Mouse (Mus musculus) lung, postnatal 14 days (tissue): ENCODE results near the gene Smim22.

ENCODE experiments used
- DNase-seq: peaks from one replicate; pipeline ENCODE4 v3.0.0; 2021

Smim22 gene

DNA sequence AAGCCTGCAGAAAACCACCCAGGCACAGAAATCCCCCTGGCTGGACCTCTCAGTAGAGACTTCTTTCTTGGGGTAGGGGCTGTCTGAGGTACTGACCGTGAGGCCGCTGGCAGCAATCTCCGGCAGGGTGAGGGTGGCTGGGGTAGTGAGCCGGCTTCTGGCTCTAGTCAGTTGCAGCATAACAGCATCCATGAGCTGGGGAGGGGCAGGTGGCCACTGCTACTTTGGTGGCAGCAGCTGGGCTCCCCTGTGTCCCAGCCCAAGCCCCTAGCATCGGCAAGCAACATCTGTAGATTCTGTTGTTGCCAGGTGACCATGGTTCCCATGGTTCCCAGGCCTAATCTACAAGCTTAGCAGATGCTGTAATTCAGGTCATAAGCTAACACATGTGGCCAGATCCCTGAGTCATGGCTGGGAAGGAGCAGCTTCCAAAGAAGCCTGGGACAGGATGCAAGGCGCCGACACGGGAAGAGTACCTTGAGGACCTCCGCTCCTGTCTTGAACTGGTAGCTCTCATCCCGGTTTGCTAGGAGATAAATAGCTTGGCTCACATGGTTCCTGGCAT lies 3.4 kb downstream of the Smim22 start:
- no peak for DNase-seq

DNA sequence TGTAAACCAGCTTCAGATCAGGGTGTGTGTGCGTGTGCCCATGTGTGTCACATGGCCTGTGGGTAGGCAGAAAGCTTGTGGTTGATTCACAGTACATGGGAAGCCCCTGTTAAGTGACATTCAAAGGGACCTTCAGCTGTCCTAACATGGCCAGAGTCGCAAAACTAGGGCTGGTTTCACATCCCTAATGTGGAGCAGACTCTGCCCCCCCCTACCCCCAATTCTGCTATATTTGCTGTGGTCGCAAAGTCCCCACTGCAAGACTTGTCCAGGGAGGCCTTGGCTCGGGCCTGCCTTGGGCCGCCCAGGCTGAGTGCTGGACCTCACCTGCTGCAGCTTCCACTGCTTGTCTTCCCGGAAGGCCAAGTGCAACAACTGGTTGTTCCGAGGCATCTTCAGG lies 4.2 kb downstream of the Smim22 start:
- no peak for DNase-seq

DNA sequence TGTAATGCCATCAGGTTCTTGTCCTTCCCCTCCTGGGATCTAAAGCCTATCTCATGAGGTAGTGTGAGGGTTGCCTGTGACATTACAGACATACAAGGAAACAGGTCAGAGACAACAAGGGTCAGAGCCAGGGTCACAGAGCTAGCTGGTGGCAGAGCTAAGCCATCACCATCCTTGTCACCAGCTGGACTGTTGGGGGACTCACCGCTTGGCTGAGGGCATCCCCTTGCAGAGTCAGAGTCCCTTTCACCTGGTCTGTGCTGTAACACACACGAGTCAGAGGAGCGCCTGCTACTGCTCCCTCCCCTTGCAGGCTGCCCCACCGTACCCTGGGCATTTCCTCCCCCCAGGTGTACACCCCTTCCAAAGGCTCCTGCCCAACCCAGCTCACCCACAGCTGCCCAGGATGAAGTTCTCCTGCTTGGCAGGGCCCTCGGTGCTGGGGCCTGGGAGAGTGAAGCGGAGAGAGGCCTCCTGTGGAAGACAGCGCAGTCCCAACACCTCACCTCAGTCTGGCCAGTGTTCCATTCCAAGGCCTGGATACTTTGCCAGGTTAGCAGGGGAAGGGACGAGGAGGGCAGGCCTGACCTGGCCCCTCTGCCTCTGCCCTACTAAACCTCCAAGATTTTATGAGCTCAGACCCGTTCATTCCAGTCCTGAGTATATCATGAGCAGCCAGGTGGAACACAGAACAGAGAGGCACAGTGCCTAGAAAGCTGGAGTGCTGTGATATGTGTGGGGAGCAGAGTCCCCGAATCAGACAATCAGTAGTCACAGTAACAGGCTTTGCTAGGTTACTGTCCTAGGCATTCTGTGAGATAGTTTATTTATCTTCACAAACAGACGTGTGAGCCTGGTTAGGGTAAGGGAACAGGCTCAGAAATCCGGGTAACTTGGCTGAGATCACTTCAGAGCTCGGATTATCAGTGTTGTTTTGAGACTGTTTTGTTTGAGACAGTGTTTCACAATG lies 5.2 kb downstream of the Smim22 start:
- DNase-seq, result no peak

DNA sequence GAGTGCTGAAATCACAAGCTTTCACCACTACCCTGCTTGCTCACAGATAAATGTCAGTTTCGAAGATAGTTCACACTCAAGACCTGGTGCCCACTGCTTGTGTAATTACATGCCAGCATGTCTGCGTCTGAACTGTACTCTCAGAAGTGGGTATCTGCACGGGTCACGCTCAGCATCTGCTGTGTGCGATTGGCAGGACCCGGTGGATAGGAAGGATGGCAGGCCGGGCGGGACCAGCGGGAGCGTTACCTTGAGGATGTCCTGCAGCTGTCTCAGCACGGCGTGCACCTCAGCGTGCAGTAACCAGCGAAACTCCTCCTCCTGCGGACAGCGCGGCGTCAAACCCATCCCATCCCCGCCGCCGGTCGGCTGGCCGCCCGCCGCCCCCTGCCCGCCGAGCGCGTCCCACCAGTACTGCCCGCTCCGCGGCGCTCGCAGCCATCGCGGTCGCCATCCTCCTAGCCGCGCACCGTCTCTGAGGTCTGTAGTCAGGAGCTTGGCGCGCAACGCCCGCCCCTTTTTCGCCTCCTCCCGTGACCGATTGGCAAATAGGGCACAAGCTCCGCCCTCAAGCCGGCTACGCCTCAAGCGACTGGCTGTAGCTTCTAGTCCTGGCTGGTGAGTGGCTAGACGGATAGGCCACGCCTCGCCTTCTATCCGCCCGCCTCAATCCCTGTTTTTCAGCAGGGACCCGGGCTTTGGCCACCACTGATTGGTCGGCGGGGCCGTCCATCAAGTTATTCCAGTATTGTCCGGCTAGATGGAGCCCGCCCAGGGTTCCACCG lies 6.2 kb downstream of the Smim22 start, which contains the start of gene Rogdi:
TSS of gene Rogdi (minus strand) at position 500 of the 785 bp plus-strand sequence.
- peak; percentile 97 for DNase-seq

DNA sequence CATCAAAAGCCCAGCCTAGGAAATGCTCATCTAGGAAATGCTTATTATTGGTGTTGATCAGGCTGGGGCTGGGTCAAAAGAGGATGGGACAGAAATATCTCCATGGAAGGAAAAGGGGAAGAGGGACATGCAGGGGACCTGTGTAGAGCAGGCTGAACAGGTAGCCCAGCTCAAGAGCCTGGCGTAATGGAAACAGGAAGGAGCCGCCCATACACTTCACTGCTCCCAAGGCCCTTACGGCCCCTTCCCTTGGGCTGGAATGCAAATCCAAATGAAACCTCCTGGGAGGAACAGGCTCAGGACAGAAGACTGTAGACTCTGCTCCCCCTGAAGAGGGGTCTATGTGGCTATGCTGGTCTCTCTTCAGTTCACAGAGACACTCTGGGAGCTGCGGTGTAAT lies 7.5 kb downstream of the Smim22 start:
- peak; percentile 23 for DNase-seq

DNA sequence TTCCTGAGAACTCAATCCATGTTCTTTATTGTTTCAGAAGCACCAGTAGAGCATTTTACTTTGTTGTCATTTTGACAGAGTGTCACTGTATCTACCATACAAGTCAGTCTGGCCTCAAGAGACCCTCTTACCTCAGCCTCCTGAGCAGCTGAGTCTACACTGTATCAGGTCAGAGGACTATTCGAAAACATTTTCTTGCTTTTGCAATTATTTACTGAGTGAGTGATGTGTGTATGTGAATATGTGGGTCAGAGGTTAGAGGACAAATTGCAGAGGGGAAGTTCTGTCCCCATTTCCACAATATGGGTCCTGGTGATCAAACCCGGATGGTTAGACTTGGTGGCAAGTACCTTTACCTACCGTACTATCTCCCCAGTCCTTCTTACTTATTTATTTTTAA lies 16.9 kb downstream of the Smim22 start:
- DNase-seq, result no peak

DNA sequence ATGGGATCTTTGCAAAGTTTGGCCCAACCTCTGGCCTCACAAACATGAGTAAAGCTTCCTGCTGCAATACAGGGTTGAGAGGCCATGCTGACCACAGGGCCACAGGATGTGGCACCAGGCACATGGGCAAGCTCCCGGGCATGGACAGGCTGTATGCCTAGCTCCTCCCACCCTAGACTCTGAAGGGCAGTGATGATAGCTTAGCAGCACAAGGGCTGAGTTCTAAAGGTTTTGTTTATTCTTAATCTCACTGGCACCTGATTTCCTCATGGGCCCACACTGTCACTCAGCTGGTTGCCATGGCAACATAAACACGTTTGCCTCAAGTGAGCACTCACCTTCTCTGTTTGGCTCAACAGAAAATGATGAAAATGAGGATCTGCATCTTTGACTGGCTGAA lies 22.8 kb downstream of the Smim22 start:
- no peak for DNase-seq

DNA sequence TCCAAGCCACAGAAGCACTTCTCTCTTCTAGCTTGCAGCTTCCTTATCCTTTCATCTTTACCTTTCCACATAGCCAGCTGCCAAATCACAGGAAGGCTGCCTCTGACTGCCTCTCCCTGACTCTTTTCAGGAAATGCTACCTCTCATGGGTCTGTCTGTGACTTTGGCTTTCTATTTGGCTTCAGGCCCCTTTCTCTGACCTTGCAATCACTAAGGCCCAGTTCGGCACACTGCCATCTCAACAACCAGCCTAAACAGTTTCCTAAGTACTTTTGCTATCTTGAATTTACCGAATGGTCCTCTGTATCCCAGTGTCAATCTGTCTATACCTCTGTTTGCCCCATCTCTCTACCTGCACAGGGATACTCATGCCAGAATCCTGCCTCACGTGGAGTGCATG lies 28.5 kb downstream of the Smim22 start:
- no peak for DNase-seq

DNA sequence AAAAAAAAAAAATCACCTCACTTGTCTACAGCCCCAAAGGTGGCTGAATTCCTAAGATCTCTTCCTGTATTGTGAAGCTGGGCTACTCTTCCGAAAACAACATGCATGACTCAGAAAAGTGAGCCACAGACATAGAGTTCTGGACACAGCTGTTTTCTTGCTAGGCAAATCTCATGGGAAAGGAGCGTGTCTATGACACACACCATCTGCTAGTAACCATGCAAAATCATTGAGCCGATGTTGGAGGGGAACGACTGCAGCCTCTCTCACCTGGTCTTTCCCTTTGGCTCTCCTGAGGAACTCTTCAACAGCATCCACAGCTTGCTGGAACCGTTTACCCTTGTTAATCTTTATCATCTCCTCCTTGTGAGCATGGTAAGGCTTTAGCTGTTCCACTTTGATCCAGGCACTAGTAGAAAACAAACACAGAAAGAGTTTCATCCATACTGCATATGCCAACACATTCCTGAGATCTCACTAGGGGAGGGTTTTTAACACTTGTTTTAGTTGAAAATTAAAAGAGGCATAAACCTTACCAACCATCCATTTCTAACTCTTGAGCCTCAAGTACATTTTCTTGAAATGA lies 29.7 kb downstream of the Smim22 start:
- DNase-seq, result peak; percentile 12

DNA sequence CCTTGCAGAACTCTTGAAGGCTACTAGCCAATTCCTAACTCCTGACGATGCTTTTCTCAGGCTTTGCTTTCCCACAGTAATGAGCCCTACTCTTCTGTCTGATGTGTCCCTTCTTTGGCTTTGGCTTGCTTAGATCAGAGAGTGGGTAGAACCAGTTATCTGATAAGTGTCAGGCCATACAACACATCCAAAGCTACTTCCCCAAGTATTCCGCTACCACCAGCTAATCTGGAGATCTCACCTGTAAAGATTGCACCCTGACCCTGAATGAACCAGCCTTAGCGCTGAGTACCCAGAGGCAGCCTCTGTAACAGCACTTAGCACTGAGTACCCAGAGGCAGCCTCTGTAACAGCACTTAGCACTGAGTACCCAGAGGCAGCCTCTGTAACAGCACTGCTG lies 38.2 kb downstream of the Smim22 start:
- no peak for DNase-seq

DNA sequence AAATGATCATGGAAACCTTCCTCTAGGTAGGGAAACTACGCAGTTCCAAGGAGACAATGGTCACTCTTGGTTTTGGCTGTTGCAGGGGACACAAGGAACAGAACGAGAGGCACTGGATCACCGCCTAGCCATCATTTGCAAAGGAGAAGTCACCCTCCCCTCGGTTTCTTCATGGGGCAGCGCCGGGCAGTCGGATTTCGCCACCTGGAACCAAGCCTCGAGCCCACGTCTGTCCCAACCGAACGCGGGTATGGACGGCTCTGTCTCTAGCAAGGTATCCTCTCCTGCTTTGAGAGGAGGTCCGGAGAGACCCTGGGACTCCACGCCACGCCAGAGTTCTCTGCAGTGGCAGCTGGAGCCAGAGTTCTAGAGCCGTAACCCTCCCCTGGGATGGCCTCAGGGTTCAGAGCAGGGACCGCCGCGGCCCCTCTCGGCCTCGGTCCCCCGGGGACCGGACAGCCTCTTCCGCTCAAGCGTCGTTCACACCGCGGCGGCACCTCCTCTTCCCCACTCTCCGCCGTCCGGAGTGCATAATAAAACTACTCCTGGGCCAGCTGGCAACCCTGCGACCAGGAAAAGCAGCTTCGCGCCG lies 42.2 kb downstream of the Smim22 start:
- no peak for DNase-seq

DNA sequence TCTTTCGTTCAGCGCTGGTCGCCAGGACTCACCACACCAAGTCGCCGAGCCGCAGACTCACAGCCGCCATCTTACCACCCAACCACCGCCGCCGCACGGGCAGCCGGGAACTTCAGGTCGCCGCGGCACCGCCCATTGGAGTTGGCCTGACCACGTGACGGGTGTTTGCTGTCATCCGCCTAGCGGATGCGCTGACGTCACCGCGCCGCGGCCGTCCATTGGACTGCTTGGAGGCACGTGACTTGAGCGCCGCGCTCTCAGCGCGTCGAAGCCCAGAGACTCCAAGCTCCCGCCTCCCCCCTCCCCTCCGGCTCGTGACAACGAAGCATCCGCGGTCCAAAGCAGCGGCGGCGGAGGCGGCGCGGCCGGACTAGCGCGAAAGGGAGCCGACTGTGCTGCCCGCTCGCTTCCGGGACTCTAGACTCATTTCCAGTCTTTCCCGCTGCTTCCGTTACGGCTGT lies 42.7 kb downstream of the Smim22 start, which contains the start of the genes Glyr1 and Ubn1:
TSS of gene Glyr1 (minus strand) at position 90 of the 461 bp plus-strand sequence.
TSS of gene Ubn1 (plus strand) at position 284 of the 461 bp plus-strand sequence.
- peak; percentile 99 for DNase-seq

DNA sequence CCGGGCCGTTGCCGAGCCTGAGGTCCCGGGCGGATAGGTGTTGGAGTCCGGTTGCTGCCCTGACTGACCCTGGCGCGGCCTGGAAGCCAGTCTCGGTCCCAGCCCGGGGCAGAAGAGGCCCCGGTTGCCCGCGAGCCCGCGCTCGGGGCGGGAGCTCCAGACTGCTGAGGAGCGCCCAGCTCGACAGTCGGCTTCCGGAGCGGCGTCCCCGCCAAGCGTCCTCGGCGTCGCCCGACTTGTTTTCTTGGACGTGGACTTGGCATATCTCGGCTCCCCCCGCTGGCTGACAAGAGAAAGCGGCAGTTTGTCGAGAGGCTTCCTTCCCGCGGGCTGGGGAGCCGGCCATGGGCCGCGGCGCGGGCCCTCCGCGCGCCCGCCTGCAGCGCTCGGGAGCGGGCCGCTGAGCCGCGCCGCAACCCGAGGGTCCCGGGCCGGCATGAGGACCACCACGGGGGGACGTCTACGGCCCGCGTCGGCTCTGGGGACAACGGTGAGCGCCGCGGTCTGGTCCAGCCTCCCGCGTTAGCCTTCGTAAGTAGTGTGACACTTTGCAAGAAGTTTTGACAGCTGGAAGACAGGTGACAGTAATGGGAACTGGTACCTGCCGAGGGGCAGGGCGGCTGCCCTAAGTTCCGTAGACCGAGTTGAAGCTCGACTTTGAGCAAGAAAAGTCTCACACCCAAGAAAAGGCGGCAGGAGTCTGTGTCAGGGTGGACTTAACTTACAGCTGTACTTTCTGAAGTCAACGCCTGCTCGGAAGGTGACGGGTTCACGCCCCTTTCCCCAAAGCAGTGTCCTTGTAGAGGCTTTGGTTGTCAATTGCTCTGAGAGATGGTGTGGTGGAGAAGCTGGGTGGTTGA lies 43.4 kb downstream of the Smim22 start:
- peak; percentile 83 for DNase-seq
